Mouse (Mus musculus): ENCODE data around the gene Lrrfip2. TPM values are rescaled to one million over a fixed set of nuclear protein-coding genes. Genes with fewer than 3 reads are reported as not detected.

Lrrfip2 gene
- total and polyA plus RNA-seq, 3 experiments, result 16.6 to 30.9 (median 25.2) TPM

GRCm38 (mm10) chr9:111096419-111097326 is 20.7 kb upstream of the Lrrfip2 start:
- peak; percentile 47; the same call in 1 of the 2 replicates for TF ChIP-seq EP300 (IDR thresholded peaks at IDR 0.05; ENCODE audit: low read length)
- no peak for TF ChIP-seq NELFE (IDR thresholded peaks at IDR 0.05; ENCODE audit: low read depth, low read length)
- TF ChIP-seq IRF4 (IDR thresholded peaks at IDR 0.05; ENCODE audit: low read depth, low read length), result peak; percentile 78
- peak; percentile 98 for TF ChIP-seq BHLHE40 (IDR thresholded peaks at IDR 0.05; ENCODE audit: low read depth, low read length)
- TF ChIP-seq MEF2A (IDR thresholded peaks at IDR 0.05; ENCODE audit: borderline replicate concordance, low read depth, low read length), result no peak
- no peak for TF ChIP-seq RAD21 (IDR thresholded peaks at IDR 0.05; ENCODE audit: low read depth, low read length)
- TF ChIP-seq ZC3H11A (IDR thresholded peaks at IDR 0.05; ENCODE audit: low read depth, low read length), result no peak
- Histone ChIP-seq H3K36me3 (replicated peaks in 1 of 2; ENCODE audit: control insufficient read depth in 1 of 2, insufficient read depth in 1 of 2, low read length in 1 of 2) (no peaks in the 10 kb centered on the region), H3K4me2 (ENCODE audit: insufficient read depth, low read depth, poor library complexity, severe bottlenecking) (peak overlapping the region; percentile 69), H3K4me1 (ENCODE audit: control insufficient read depth in 1 of 2, insufficient read depth in 2 of 2) (peaks cover 21 to 35% of the 10 kb centered on the region in 2 experiments), H3K4me3 (replicated peaks in 1 of 3; ENCODE audit: low read depth in 2 of 3, low read length in 2 of 3, poor library complexity in 1 of 3) (no peak overlapping the region), H3K9ac (ENCODE audit: insufficient read depth, low read depth) (no peak overlapping the region), H3K79me2 (replicated peaks; ENCODE audit: control insufficient read depth, extremely low read depth, insufficient read depth, poor library complexity, severe bottlenecking) (no peaks in the 10 kb centered on the region), H3K9me3 (replicated peaks; ENCODE audit: low read length) (no peaks in the 10 kb centered on the region), H3K27me3 (replicated peaks) (peaks cover 3% of the 10 kb centered on the region), H3K27ac (ENCODE audit: insufficient read depth, low read depth) (no peak overlapping the region)
- dilution Hi-C loops (cut with MboI; ENCODE audit: extremely low pct_ligation_motif_present, extremely low pct_unique_long_range_greater_than_20kb, low sequenced_read_pairs), result no loop called here
- in situ Hi-C loops (cut with MboI; ENCODE audit: low pct_ligation_motif_present, low pct_unique_long_range_greater_than_20kb, low sequenced_read_pairs), result loop anchor here (10.0 kb wide), 1 partner anchor 118 kb away; no protein-coding TSS in a partner anchor
- peak; percentile 73 for DNase-seq (ENCODE audit: extremely low read depth)

- Histone ChIP-seq H3K36me3 (replicated peaks in 1 of 2; ENCODE audit: control insufficient read depth in 1 of 2, insufficient read depth in 1 of 2, low read length in 1 of 2) (no peaks in the 10 kb centered on the region), H3K4me1 (ENCODE audit: control insufficient read depth in 1 of 2, insufficient read depth in 2 of 2) (peaks cover 21 to 35% of the 10 kb centered on the region in 2 experiments), H3K4me2 (ENCODE audit: insufficient read depth, low read depth, poor library complexity, severe bottlenecking) (no peak overlapping the region), H3K9me3 (replicated peaks; ENCODE audit: low read length) (no peaks in the 10 kb centered on the region), H3K79me2 (replicated peaks; ENCODE audit: control insufficient read depth, extremely low read depth, insufficient read depth, poor library complexity, severe bottlenecking) (no peaks in the 10 kb centered on the region), H3K4me3 (replicated peaks in 1 of 3; ENCODE audit: low read depth in 2 of 3, low read length in 2 of 3, poor library complexity in 1 of 3) (no peak overlapping the region), H3K9ac (ENCODE audit: insufficient read depth, low read depth) (no peak overlapping the region), H3K27me3 (replicated peaks) (no peaks in the 10 kb centered on the region), H3K27ac (ENCODE audit: insufficient read depth, low read depth) (no peak overlapping the region)
- in situ Hi-C loops (cut with MboI; ENCODE audit: low pct_ligation_motif_present, low pct_unique_long_range_greater_than_20kb, low sequenced_read_pairs), result loop anchor here (10.0 kb wide), 1 partner anchor 117 kb away; no protein-coding TSS in a partner anchor
- no peak for TF ChIP-seq ETS1 (conservative IDR thresholded peaks at IDR 0.05; ENCODE audit: low read depth, low read length)
- no peak for TF ChIP-seq POLR2AphosphoS2 (IDR thresholded peaks at IDR 0.05; ENCODE audit: low read depth, low read length)
- no peak for TF ChIP-seq MYC (IDR thresholded peaks at IDR 0.05; ENCODE audit: low read depth, low read length)
- no peak for TF ChIP-seq CTCF (conservative IDR thresholded peaks at IDR 0.05 in 1 of 2, IDR thresholded peaks at IDR 0.05 in 1 of 2; ENCODE audit: low read depth in 2 of 2, low read length in 2 of 2)
- no peak for TF ChIP-seq ZKSCAN1 (IDR thresholded peaks at IDR 0.05; ENCODE audit: borderline replicate concordance, low read depth, low read length)
- no peak for TF ChIP-seq ZNF384 (IDR thresholded peaks at IDR 0.05; ENCODE audit: low read depth, low read length)
- TF ChIP-seq USF2 (conservative IDR thresholded peaks at IDR 0.05; ENCODE audit: low read depth, low read length), result no peak
- TF ChIP-seq SIN3A (IDR thresholded peaks at IDR 0.05; ENCODE audit: low read length), result no peak
- no peak for TF ChIP-seq GABPA (IDR thresholded peaks at IDR 0.05; ENCODE audit: insufficient replicate concordance, low read depth, low read length)
- DNase-seq (ENCODE audit: extremely low read depth), result no peak
- dilution Hi-C loops (cut with MboI; ENCODE audit: extremely low pct_ligation_motif_present, extremely low pct_unique_long_range_greater_than_20kb, low sequenced_read_pairs), result no loop called here
These were observed 19.8 kb upstream of the Lrrfip2 start for GRCm38 (mm10) chr9:111097543-111097942.
